Mouse (Mus musculus): ENCODE data around the gene Strbp. TPM values are rescaled to one million over a fixed set of nuclear protein-coding genes. Genes with fewer than 3 reads are reported as not detected.

Strbp gene
- polyA plus RNA-seq, 1 experiment from 2014 or later, result 47.9 TPM

DNA sequence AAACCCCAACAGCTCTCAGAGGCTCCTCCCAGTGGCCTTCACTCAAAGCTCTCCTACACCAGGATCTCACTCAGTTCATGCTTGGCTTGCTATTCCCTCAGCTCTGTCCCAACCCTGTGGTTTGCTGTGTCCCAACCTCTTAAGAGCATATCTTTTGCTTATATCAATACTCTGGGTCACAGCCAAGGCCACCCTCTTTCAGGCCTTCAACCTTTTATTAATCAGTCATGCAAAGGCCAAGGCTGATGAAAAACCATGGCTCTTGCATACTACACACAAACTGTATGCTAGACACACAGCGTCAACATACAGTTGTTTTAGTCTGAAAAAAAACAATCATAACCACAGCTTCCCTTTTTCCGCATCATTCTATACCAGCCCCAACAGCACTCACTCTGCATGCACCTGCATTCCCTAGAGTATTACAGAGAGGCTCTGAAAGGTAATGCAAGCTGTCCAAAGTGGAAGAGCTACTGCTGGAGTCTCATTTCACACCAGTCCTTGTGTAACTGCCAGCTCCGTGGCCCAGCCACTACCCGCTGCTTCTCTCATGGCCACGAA, 27.7 kb upstream of the Strbp start:
- Histone ChIP-seq H3K27ac (no peak overlapping the region), H3K4me2 (replicated peaks) (no peak overlapping the region), H3K9me3 (no peaks in the 10 kb centered on the region), H3K9ac (no peak overlapping the region), H3K36me3 (no peaks in the 10 kb centered on the region), H3K27me3 (no peaks in the 10 kb centered on the region), H3K4me1 (peaks cover 7% of the 10 kb centered on the region; the same call in 1 of the 2 replicates), H3K4me3 (no peak overlapping the region)
- 81% methylated on average over 5 of the region's 5 CpGs for WGBS
- no peak for ATAC-seq (ENCODE audit: insufficient number of reproducible peaks, insufficient read depth, low FRiP score, low TSS enrichment)

DNA sequence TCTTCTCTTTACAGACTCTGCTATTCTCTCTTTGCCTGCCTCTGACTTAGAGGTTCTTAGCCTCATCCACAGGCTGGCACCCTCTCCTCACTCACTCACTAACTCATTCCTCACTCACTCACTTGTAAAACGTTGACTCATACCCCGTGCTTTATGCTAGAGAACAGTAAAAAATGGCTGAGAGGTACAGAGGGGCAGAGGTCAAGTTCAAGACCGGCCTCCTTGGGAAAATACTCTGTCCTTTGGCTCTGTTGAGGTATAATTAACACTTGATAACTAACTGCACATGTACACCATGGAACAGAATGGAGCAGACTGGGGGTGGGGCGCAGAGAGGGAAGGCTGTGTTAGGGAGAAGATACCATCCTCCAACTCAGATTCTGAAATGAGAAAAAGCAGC, 20.6 kb upstream of the Strbp start:
- Histone ChIP-seq H3K27ac (no peak overlapping the region), H3K4me3 (no peak overlapping the region), H3K27me3 (no peaks in the 10 kb centered on the region), H3K9ac (no peak overlapping the region), H3K9me3 (no peaks in the 10 kb centered on the region), H3K4me1 (0 out of 2 replicates have a peak, but pooled peaks cover 8% of the 10 kb centered on the region), H3K4me2 (replicated peaks) (no peak overlapping the region), H3K36me3 (no peaks in the 10 kb centered on the region)
- 55% methylated on average over 4 of the region's 4 CpGs for WGBS
- no peak for ATAC-seq (ENCODE audit: insufficient number of reproducible peaks, insufficient read depth, low FRiP score, low TSS enrichment)

DNA sequence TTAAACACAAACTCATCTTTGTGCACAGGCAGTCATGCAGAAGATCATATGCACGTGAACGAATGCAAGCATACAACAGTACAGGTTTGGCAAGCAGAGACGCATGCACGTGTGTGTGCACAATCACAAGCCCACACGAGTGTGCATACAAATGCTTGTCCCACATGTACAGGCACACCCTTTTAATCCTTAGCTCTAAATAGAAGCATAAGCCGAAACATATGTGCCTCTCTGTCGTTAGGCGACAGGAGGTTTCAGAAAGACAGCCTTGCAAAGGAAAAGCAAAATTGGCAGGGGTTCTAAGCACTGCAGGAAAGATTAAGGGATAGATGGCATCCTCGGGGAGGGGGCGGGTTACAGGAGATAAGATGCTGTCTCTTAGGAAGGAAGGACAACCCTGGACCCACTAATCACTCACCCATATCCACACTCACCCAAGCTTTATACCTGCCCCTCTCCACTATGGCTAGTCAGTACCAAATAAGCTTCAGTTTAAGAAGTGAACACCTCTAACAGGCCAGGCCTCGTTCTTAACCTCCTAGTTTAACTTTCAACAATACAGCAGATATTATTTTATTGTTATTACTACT, 19.9 kb upstream of the Strbp start:
- 64% methylated on average over 11 of the region's 11 CpGs for WGBS
- ATAC-seq (ENCODE audit: insufficient number of reproducible peaks, insufficient read depth, low FRiP score, low TSS enrichment), result no peak
- Histone ChIP-seq H3K27me3 (no peaks in the 10 kb centered on the region), H3K4me3 (no peak overlapping the region), H3K36me3 (no peaks in the 10 kb centered on the region), H3K27ac (no peak overlapping the region), H3K9ac (no peak overlapping the region), H3K9me3 (no peaks in the 10 kb centered on the region), H3K4me2 (replicated peaks) (no peak overlapping the region), H3K4me1 (0 out of 2 replicates have a peak, but pooled peaks cover 8% of the 10 kb centered on the region)

- H3K4me2 ChIP-seq (replicated peaks), result no peak overlapping the region
- no peaks in the 10 kb centered on the region for H3K36me3 ChIP-seq
- H3K27me3 ChIP-seq, result no peaks in the 10 kb centered on the region
- H3K9ac ChIP-seq, result no peak overlapping the region
- no peaks in the 10 kb centered on the region for H3K9me3 ChIP-seq
- no peak overlapping the region for H3K27ac ChIP-seq
- ATAC-seq (ENCODE audit: insufficient number of reproducible peaks, insufficient read depth, low FRiP score, low TSS enrichment), result no peak
- 82% methylated on average over 14 of the region's 14 CpGs for WGBS
- H3K4me3 ChIP-seq, result no peak overlapping the region
- 0 out of 2 replicates have a peak, but pooled peaks cover 8% of the 10 kb centered on the region for H3K4me1 ChIP-seq
Observed at GRCm38 (mm10) chr2:37722674-37723465, 19.2 kb upstream of the Strbp start.

DNA sequence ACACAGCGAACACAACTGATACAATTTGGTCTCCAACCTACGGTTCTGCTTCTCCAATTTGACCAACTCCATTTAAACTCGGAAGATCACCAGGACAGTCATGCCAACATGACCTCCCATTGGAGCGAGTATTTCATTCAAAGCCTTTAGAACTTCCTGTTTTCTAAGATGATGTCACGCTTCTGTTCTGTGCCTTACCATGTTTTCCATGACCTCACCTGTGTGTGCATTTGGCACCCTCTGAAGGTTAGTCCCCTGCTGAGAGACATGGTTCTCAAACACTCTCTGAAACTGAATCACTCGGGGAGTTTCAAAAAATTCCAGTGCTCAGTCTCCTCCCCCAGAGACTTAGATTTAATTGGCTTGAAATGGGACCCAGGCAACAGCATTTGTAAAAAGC, 12.6 kb upstream of the Strbp start:
- H3K4me1 ChIP-seq, result no peaks in the 10 kb centered on the region
- H3K36me3 ChIP-seq, result no peaks in the 10 kb centered on the region
- H3K27me3 ChIP-seq, result 0 out of 2 replicates have a peak, but pooled peaks cover 3% of the 10 kb centered on the region
- H3K4me3 ChIP-seq, result no peak overlapping the region
- H3K9ac ChIP-seq, result no peak overlapping the region
- no peaks in the 10 kb centered on the region for H3K9me3 ChIP-seq
- H3K4me2 ChIP-seq (replicated peaks), result no peak overlapping the region
- ATAC-seq (ENCODE audit: insufficient number of reproducible peaks, insufficient read depth, low FRiP score, low TSS enrichment), result no peak
- WGBS, result 78% methylated on average over 6 of the region's 6 CpGs
- no peak overlapping the region for H3K27ac ChIP-seq

DNA sequence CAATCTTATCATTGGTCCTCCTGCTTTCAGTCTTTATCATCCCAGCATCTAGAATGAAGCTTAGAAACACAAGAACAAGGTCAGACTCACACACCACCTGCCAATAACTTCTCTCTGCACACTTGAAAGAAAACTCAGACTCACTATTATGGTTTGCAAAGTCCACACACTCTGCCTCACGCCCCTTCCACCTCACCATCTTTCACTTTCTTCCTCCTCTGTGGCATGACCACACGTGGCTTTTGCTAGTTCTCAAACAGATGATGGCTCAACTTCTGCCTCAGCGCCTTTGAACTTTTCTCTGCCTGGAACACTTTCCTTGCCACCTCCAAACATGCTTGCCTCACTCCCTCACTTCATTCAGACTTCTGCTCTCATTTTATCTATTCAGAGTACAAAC, 11.7 kb upstream of the Strbp start:
- Histone ChIP-seq H3K9me3 (no peaks in the 10 kb centered on the region), H3K9ac (no peak overlapping the region), H3K36me3 (no peaks in the 10 kb centered on the region), H3K27me3 (0 out of 2 replicates have a peak, but pooled peaks cover 3% of the 10 kb centered on the region), H3K4me2 (replicated peaks) (no peak overlapping the region), H3K4me3 (no peak overlapping the region), H3K4me1 (no peaks in the 10 kb centered on the region), H3K27ac (no peak overlapping the region)
- WGBS, result 67% methylated on average over 3 of the region's 3 CpGs
- no peak for ATAC-seq (ENCODE audit: insufficient number of reproducible peaks, insufficient read depth, low FRiP score, low TSS enrichment)

DNA sequence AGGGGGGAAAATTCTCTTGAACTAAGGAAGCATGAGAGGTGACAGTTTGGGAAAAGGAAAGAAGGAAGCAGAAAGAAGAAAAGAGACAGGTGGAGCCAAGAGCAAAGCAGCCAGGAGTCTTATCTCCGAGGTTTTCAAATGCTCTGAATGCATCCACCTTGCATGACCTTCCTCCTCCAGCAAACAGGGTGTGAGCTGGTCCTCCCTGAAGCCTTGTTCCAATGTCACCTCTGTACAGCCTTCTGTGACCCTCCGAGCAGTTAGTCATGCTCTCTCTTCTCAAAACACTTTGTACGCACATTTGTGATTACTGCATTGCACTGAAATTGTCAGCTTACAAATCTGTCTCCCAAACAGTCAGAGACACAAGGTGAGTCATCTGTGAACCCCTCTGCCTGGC, 9.4 kb upstream of the Strbp start:
- H3K36me3 ChIP-seq, result no peaks in the 10 kb centered on the region
- 82% methylated on average over 3 of the region's 3 CpGs for WGBS
- no peak overlapping the region for H3K9ac ChIP-seq
- H3K27ac ChIP-seq, result no peak overlapping the region
- no peaks in the 10 kb centered on the region for H3K9me3 ChIP-seq
- H3K4me3 ChIP-seq, result no peak overlapping the region
- no peaks in the 10 kb centered on the region for H3K4me1 ChIP-seq
- H3K4me2 ChIP-seq (replicated peaks), result no peak overlapping the region
- H3K27me3 ChIP-seq, result 0 out of 2 replicates have a peak, but pooled peaks cover 3% of the 10 kb centered on the region
- no peak for ATAC-seq (ENCODE audit: insufficient number of reproducible peaks, insufficient read depth, low FRiP score, low TSS enrichment)

- H3K4me1 ChIP-seq, result peaks cover 5% of the 10 kb centered on the region
- no peak overlapping the region for H3K27ac ChIP-seq
- H3K36me3 ChIP-seq, result no peaks in the 10 kb centered on the region
- H3K9ac ChIP-seq, result no peak overlapping the region
- no peaks in the 10 kb centered on the region for H3K9me3 ChIP-seq
- ATAC-seq (ENCODE audit: insufficient number of reproducible peaks, insufficient read depth, low FRiP score, low TSS enrichment), result no peak
- H3K4me2 ChIP-seq (replicated peaks), result no peak overlapping the region
- WGBS, result 82% methylated on average over 3 of the region's 3 CpGs
- no peak overlapping the region for H3K4me3 ChIP-seq
- peaks cover 13% of the 10 kb centered on the region; the same call in 1 of the 2 replicates for H3K27me3 ChIP-seq
Observed at GRCm38 (mm10) chr2:37708835-37709234, 5.2 kb upstream of the Strbp start.

GRCm38 (mm10) chr2:37704141-37704760, 592 bp upstream of the Strbp start:
- 0 out of 2 replicates have a peak overlapping the region, but pooled peaks have one; percentile 86 for H3K27ac ChIP-seq
- no peaks in the 10 kb centered on the region for H3K36me3 ChIP-seq
- H3K9me3 ChIP-seq, result no peaks in the 10 kb centered on the region
- no peak for ATAC-seq (ENCODE audit: insufficient number of reproducible peaks, insufficient read depth, low FRiP score, low TSS enrichment)
- peak overlapping the region; percentile 68 for H3K4me3 ChIP-seq
- peak overlapping the region; percentile 67 for H3K4me2 ChIP-seq (replicated peaks)
- H3K9ac ChIP-seq, result peak overlapping the region; percentile 80; the same call in 1 of the 2 replicates
- H3K27me3 ChIP-seq, result peaks cover 10% of the 10 kb centered on the region; the same call in 1 of the 2 replicates
- peaks cover 15% of the 10 kb centered on the region for H3K4me1 ChIP-seq
- WGBS, result 17% methylated on average over 4 of the region's 4 CpGs

GRCm38 (mm10) chr2:37702301-37703172, 1.1 kb downstream of the Strbp start:
- H3K9me3 ChIP-seq, result no peaks in the 10 kb centered on the region
- H3K27me3 ChIP-seq, result peaks cover 10% of the 10 kb centered on the region; the same call in 1 of the 2 replicates

More at GRCm38 (mm10) chr2:37702301-37703172, 1.1 kb downstream of the Strbp start:
- H3K4me1 ChIP-seq, result peaks cover 15% of the 10 kb centered on the region
- peak overlapping the region; percentile 68 for H3K4me3 ChIP-seq
- peak overlapping the region; percentile 88 for H3K4me2 ChIP-seq (replicated peaks)
- peak overlapping the region; percentile 86 for H3K27ac ChIP-seq
- H3K36me3 ChIP-seq, result 0 out of 2 replicates have a peak, but pooled peaks cover 4% of the 10 kb centered on the region
- peak overlapping the region; percentile 80 for H3K9ac ChIP-seq
- under 1% methylated on average over 70 of the region's 70 CpGs for WGBS
- ATAC-seq (ENCODE audit: insufficient number of reproducible peaks, insufficient read depth, low FRiP score, low TSS enrichment), result peak; percentile 58

All from embryonic facial prominence, embryonic 12.5 days (tissue).